Mouse (Mus musculus) limb, embryonic 10.5 days (tissue): ENCODE results near the gene 2210408I21Rik. TPM values are rescaled to one million over a fixed set of nuclear protein-coding genes. Genes with fewer than 3 reads are reported as not detected.

Experiments used
- DNase-seq: peaks from one replicate; pipeline ENCODE4 v3.0.0-alpha.2; 2017; ENCODE audit warnings: low spot score
- H3K27ac ChIP-seq: fragments of 300-500 bp; sonication (generic); 2 replicates; pipeline ENCODE4 v1.5.1; 2016; ENCODE audit warnings: mild to moderate bottlenecking
- H3K27me3 ChIP-seq: fragments of 300-500 bp; sonication (generic); 2 replicates; pipeline ENCODE4 v1.6.1; 2016; ENCODE audit warnings: low read depth, mild to moderate bottlenecking; ENCODE audit not compliant: poor library complexity, severe bottlenecking
- H3K36me3 ChIP-seq: fragments of 300-500 bp; sonication (generic); 2 replicates; pipeline ENCODE4 v1.6.1; 2016; ENCODE audit warnings: mild to moderate bottlenecking, moderate library complexity
- H3K4me1 ChIP-seq: fragments of 300-500 bp; sonication (generic); 2 replicates; pipeline ENCODE4 v1.6.1; 2016
- H3K4me3 ChIP-seq: fragments of 300-500 bp; sonication (generic); 2 replicates; pipeline ENCODE4 v1.5.1; 2016; ENCODE audit warnings: mild to moderate bottlenecking, moderate library complexity
- H3K9me3 ChIP-seq: fragments of 300-500 bp; sonication (generic); replicated peaks from 2 replicates; pipeline ENCODE4 v1.6.1; 2016; ENCODE audit warnings: mild to moderate bottlenecking
- WGBS: fragments of 180-500 bp; shearing (Covaris S2); methylation state at CpG from one replicate; pipeline ENCODE4 v1.1.7; 2016; 5-methylcytosine and 5-hydroxymethylcytosine counted together
- polyA plus RNA-seq: library from polyadenylated mRNA; unstranded; fragments of >200 nt; fragmentation: Nextera tagmentation; extraction: Ambion mirVana; gene quantifications from 2 replicates; pipeline ENCODE4 v1.2.1, GENCODE M21; 2016

The 2210408I21Rik gene
- polyA plus RNA-seq, 1 experiment from 2014 or later: 9.4 TPM

- H3K27ac ChIP-seq: no peak overlapping the region
- 75% methylated on average over 4 of the region's 4 CpGs for WGBS
- no peak for DNase-seq
- H3K4me3 ChIP-seq: no peak overlapping the region
- no peaks in the 10 kb centered on the region for H3K9me3 ChIP-seq
- no peaks in the 10 kb centered on the region for H3K36me3 ChIP-seq
- H3K4me1 ChIP-seq: no peaks in the 10 kb centered on the region
- H3K27me3 ChIP-seq: no peaks in the 10 kb centered on the region
Measured at GRCm38 (mm10) chr13:77594011-77594410, 458.7 kb downstream of the 2210408I21Rik start.

GRCm38 (mm10) chr13:77615346-77615745 is 480.0 kb downstream of the 2210408I21Rik start:
- no peak overlapping the region for H3K27ac ChIP-seq
- no peak overlapping the region for H3K4me3 ChIP-seq
- H3K36me3 ChIP-seq: no peaks in the 10 kb centered on the region
- H3K27me3 ChIP-seq: no peaks in the 10 kb centered on the region
- H3K4me1 ChIP-seq: no peaks in the 10 kb centered on the region
- WGBS: 94% methylated on average over 2 of the region's 2 CpGs
- no peak for DNase-seq
- H3K9me3 ChIP-seq: no peaks in the 10 kb centered on the region

Other genes with a start within 250 kb of the 2210408I21Rik start
- 41.3 and 46.7 TPM in 2 replicates for gene Slf1, start 67 bp upstream of the 2210408I21Rik start, polyA plus RNA-seq